Mouse (Mus musculus): Measurements from ENCODE around the gene Polr3c. TPM values are rescaled to one million over a fixed set of nuclear protein-coding genes. Genes with fewer than 3 reads are reported as not detected.
"Not testable (repeated sequence)": the region's sequence is repeated elsewhere in the genome, so short reads cannot be mapped to it uniquely, and the experiment has no call there.

Polr3c gene
- polyA plus RNA-seq, 1 experiment from 2014 or later, result 20.3 TPM

DNA sequence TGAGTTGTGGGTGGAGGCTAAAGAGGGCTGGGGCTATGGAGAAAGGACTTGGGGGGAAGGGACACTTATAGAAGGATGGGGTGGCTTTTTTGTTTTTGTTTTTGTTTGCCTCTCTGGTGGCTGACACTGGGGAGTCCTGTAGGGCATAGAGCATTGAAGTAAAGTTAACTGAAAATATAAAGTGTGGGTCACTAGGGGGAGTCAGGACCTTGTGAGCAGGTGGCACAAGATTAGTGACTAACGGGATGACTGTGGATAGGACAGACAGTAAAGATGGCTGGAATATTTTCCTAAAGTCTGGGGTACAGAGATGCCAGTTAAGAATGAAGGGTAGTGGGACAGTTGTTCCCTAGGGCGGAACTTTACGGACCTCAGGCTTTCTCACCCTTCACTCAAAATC, 37.1 kb downstream of the Polr3c start:
- no peaks in the 10 kb centered on the region for H3K4me1 ChIP-seq (replicated peaks; ENCODE audit: control insufficient read depth, insufficient read depth)
- DNase-seq (ENCODE audit: low spot score), result no peak
- H3K4me3 ChIP-seq (ENCODE audit: low read depth, low read length), result no peak overlapping the region
- H3K36me3 ChIP-seq (ENCODE audit: control insufficient read depth, insufficient read depth, low read length), result no peaks in the 10 kb centered on the region
- H3K9ac ChIP-seq (ENCODE audit: low read length), result no peak overlapping the region
- H3K4me2 ChIP-seq (replicated peaks; ENCODE audit: low read depth), result no peak overlapping the region
- H3K9me3 ChIP-seq (ENCODE audit: control insufficient read depth, low read length), result no peaks in the 10 kb centered on the region
- TF ChIP-seq CTCF (IDR thresholded peaks at IDR 0.05; ENCODE audit: low read depth), result peak; percentile 52
- no peak for TF ChIP-seq EP300 (optimal IDR thresholded peaks at IDR 0.05)
- no peak overlapping the region for H3K27ac ChIP-seq (replicated peaks)
- ATAC-seq (ENCODE audit: low FRiP score, low TSS enrichment), result no peak
- no peaks in the 10 kb centered on the region for H3K27me3 ChIP-seq (ENCODE audit: control insufficient read depth, insufficient read depth, low read length)
- WGBS, result 47% methylated on average over 3 of the region's 3 CpGs

DNA sequence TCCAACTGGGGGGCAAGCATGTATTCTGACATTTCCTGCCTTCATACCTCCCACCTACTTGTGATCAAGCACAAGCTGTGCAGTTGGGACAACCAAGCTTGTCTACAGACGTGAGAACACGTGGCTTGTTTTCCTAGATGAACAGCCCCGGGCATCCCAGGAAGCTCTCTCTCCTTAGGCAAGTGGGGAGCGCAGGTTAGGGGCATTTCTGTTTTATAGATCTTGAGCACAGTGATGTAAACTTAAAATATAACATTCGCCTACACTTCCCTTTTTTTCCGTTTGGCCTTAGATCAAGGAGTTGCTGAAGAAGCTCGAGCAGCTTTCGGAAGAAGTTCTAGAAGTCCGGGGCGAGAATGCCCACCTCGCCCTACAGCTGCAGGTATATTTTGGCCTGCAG, 38.6 kb downstream of the Polr3c start:
- whole genome bisulfite sequencing, result 78% methylated on average over 11 of the region's 11 CpGs
- no peak for TF ChIP-seq CTCF (IDR thresholded peaks at IDR 0.05; ENCODE audit: low read depth)
- no peak for TF ChIP-seq EP300 (optimal IDR thresholded peaks at IDR 0.05)
- no peak overlapping the region for H3K27ac ChIP-seq (replicated peaks)
- 0 out of 2 replicates have a peak, but pooled peaks cover 3% of the 10 kb centered on the region for H3K4me1 ChIP-seq (replicated peaks; ENCODE audit: control insufficient read depth, insufficient read depth)
- ATAC-seq (ENCODE audit: low FRiP score, low TSS enrichment) (no peak), DNase-seq (ENCODE audit: low spot score) (no peak)
- no peaks in the 10 kb centered on the region for H3K27me3 ChIP-seq (ENCODE audit: control insufficient read depth, insufficient read depth, low read length)
- H3K4me3 ChIP-seq (ENCODE audit: low read depth, low read length), result no peak overlapping the region
- no peak overlapping the region for H3K9ac ChIP-seq (ENCODE audit: low read length)
- no peak overlapping the region for H3K4me2 ChIP-seq (replicated peaks; ENCODE audit: low read depth)
- H3K9me3 ChIP-seq (ENCODE audit: control insufficient read depth, low read length), result no peaks in the 10 kb centered on the region
- H3K36me3 ChIP-seq (ENCODE audit: control insufficient read depth, insufficient read depth, low read length), result no peaks in the 10 kb centered on the region

DNA sequence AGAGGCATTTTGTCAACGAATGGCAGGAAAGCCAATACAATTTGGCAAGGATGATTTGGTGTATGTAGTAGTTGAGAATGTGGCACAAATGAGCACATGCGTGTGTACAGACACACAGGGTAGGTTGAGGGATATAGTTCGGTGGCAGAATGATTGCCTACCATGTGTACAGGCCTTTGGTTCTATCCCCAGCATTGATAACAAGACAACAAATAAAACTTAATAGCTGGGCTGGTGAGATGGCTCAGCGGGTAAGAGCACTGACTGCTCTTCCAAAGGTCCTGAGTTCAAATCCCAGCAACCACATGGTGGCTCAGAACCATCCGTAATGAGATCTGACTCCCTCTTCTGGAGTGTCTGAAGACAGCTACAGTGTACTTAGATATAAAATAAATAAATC, 41.4 kb downstream of the Polr3c start:
- not testable (repeated sequence) for H3K27ac ChIP-seq (replicated peaks); H3K9me3 ChIP-seq (ENCODE audit: control insufficient read depth, low read length); H3K27me3 ChIP-seq (ENCODE audit: control insufficient read depth, insufficient read depth, low read length); H3K4me1 ChIP-seq (replicated peaks; ENCODE audit: control insufficient read depth, insufficient read depth); H3K4me2 ChIP-seq (replicated peaks; ENCODE audit: low read depth); H3K4me3 ChIP-seq (ENCODE audit: low read depth, low read length); H3K9ac ChIP-seq (ENCODE audit: low read length); H3K36me3 ChIP-seq (ENCODE audit: control insufficient read depth, insufficient read depth, low read length); ATAC-seq (ENCODE audit: low FRiP score, low TSS enrichment); DNase-seq (ENCODE audit: low spot score)
- 96% methylated on average over 5 of the region's 5 CpGs for WGBS

DNA sequence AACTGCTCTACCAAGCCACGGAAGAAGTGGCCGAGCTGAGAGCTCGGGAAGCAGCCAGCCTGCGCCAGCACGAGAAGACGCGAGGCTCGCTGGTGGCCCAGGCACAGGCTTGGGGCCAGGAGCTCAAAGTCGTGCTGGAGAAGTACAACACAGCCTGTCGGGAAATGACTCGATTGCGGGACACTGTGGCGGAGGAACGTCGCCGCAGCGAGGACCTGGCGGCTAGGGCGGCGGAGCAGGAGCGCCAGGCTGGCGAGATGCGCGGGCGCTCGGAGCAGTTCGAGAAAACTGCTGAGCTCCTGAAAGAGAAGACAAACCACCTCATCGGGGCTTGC, 42.6 kb downstream of the Polr3c start:
- Histone ChIP-seq H3K4me1 (replicated peaks; ENCODE audit: control insufficient read depth, insufficient read depth) (0 out of 2 replicates have a peak, but pooled peaks cover 3% of the 10 kb centered on the region), H3K9ac (ENCODE audit: low read length) (peak overlapping the region; percentile 24; the same call in 1 of the 2 replicates), H3K27me3 (ENCODE audit: control insufficient read depth, insufficient read depth, low read length) (no peaks in the 10 kb centered on the region), H3K27ac (replicated peaks) (no peak overlapping the region), H3K4me2 (replicated peaks; ENCODE audit: low read depth) (peak overlapping the region; percentile 46), H3K36me3 (ENCODE audit: control insufficient read depth, insufficient read depth, low read length) (no peaks in the 10 kb centered on the region), H3K9me3 (ENCODE audit: control insufficient read depth, low read length) (no peaks in the 10 kb centered on the region), H3K4me3 (ENCODE audit: low read depth, low read length) (peak overlapping the region; percentile 6; the same call in 1 of the 2 replicates)
- TF ChIP-seq EP300 (optimal IDR thresholded peaks at IDR 0.05), result no peak
- no peak for TF ChIP-seq CTCF (IDR thresholded peaks at IDR 0.05; ENCODE audit: low read depth)
- DNase-seq (ENCODE audit: low spot score) (no peak), ATAC-seq (ENCODE audit: low FRiP score, low TSS enrichment) (no peak)
- WGBS, result 21% methylated on average over 28 of the region's 28 CpGs

DNA sequence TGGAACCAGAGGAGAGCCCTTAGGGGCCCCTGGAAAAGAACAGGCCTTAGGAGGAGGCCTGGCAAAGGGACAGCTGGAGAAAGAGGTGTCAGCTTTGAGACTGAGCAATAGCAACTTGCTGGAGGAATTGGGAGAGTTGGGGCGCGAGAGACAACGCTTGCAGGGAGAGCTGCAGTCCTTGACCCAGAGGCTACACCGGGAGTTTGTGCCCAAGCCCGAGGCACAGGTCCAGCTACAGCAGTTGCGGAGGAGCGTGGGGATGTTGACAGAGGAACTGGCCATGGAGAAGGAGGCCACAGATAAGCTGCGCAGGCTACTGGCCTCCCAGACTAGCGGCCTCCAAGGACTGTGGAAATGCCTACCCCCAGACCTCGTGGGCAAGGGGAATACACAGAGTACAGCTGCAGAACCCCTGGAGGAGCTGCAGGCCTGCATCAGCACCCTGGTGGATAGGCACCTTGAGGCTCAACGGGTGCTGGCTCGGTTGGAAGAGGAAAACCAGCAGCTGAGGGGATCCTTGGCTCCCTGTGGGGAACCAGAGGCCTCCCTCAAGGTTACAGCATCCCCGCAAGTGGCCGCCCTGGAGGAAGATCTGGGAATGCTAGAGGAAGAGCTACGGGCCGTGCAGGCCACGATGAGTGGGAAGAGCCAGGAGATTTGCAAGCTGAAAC, 43.1 kb downstream of the Polr3c start:
- ATAC-seq (ENCODE audit: low FRiP score, low TSS enrichment), result no peak
- peak overlapping the region; percentile 6; the same call in 1 of the 2 replicates for H3K4me3 ChIP-seq (ENCODE audit: low read depth, low read length)
- 0 out of 2 replicates have a peak, but pooled peaks cover 3% of the 10 kb centered on the region for H3K4me1 ChIP-seq (replicated peaks; ENCODE audit: control insufficient read depth, insufficient read depth)
- no peaks in the 10 kb centered on the region for H3K36me3 ChIP-seq (ENCODE audit: control insufficient read depth, insufficient read depth, low read length)
- H3K9ac ChIP-seq (ENCODE audit: low read length), result peak overlapping the region; percentile 24; the same call in 1 of the 2 replicates
- no peak for DNase-seq (ENCODE audit: low spot score)
- TF ChIP-seq EP300 (optimal IDR thresholded peaks at IDR 0.05), result no peak
- no peak for TF ChIP-seq CTCF (IDR thresholded peaks at IDR 0.05; ENCODE audit: low read depth)
- peak overlapping the region; percentile 46 for H3K4me2 ChIP-seq (replicated peaks; ENCODE audit: low read depth)
- no peak overlapping the region for H3K27ac ChIP-seq (replicated peaks)
- no peaks in the 10 kb centered on the region for H3K9me3 ChIP-seq (ENCODE audit: control insufficient read depth, low read length)
- 51% methylated on average over 17 of the region's 17 CpGs for whole genome bisulfite sequencing
- no peaks in the 10 kb centered on the region for H3K27me3 ChIP-seq (ENCODE audit: control insufficient read depth, insufficient read depth, low read length)

DNA sequence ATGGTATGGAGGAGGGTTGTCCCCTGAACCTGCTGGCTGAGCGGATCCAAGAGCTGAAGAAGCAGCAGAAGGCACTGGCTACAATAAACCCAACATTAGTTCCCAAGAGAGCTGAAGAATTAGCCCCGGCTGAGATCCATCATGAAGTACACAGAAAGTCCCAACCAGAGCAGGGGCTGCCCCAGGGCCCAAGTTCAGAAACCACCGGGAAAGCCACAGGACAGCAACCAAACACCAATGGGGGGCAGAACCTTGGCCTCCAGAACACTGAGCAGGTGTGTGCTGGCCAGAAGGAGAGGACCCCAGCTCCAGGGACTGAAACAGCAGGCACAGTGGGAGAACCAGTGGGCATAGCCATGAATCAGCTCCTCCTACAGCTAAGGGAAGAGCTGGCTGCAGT, 43.9 kb downstream of the Polr3c start:
- Histone ChIP-seq H3K9ac (ENCODE audit: low read length) (no peak overlapping the region), H3K9me3 (ENCODE audit: control insufficient read depth, low read length) (no peaks in the 10 kb centered on the region), H3K4me2 (replicated peaks; ENCODE audit: low read depth) (no peak overlapping the region), H3K27me3 (ENCODE audit: control insufficient read depth, insufficient read depth, low read length) (no peaks in the 10 kb centered on the region), H3K36me3 (ENCODE audit: control insufficient read depth, insufficient read depth, low read length) (no peaks in the 10 kb centered on the region), H3K4me3 (ENCODE audit: low read depth, low read length) (no peak overlapping the region), H3K27ac (replicated peaks) (no peak overlapping the region), H3K4me1 (replicated peaks; ENCODE audit: control insufficient read depth, insufficient read depth) (0 out of 2 replicates have a peak, but pooled peaks cover 3% of the 10 kb centered on the region)
- DNase-seq (ENCODE audit: low spot score), result no peak
- TF ChIP-seq EP300 (optimal IDR thresholded peaks at IDR 0.05) (no peak), CTCF (IDR thresholded peaks at IDR 0.05; ENCODE audit: low read depth) (no peak)
- no peak for ATAC-seq (ENCODE audit: low FRiP score, low TSS enrichment)
- 91% methylated on average over 3 of the region's 3 CpGs for WGBS
